Mouse (Mus musculus): ENCODE measurements around the gene Cfap97d2.

Gene Cfap97d2

GRCm38 (mm10) chr8:13705668-13706067, at the start of gene Cfap97d2:
TSS of gene Cfap97d2 (plus strand) at chr8:13705889.
- DNase-seq (ENCODE audit: low spot score): peak; percentile 62

DNA sequence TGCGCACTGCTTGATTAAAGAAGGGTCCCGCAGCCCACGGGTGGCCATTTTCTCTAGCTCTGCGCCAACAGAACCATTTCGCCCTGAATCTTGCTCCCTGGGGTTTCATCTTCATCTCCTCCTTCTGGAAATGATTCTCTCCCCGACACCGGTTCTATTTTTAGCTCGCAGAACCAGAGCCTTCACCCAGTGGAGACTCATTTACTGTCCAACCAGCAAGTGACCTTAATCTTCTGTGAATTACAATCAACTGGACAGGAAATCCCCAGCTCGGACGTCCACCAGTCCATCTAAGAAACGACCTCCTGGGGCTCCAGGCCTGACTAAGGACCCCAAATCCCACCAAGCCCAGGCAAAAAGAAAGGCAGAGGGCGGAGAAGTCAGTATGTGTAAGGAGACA, 48.2 kb upstream of the Cfap97d2 start:
- DNase-seq (ENCODE audit: low spot score): no peak

DNA sequence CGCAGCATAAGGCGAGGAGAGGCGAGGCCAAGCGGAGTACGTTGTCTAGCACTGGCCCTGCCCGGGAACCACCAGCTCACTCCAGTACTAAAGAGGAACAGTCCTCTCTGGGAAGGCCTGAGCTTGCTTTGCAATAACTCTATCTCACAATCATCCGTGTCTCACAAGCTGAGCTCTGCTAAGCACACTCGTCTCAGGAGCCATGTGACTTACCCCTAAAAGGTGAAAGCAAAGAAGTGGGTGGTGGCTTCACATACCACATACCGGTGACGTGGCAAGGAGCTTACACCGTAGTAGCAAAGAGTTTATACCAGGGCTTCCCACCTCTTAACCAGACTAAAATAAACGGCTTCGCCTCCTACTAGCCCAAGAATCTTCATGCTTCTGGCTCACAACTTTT, 45.4 kb upstream of the Cfap97d2 start:
- no peak for DNase-seq (ENCODE audit: low spot score)

DNA sequence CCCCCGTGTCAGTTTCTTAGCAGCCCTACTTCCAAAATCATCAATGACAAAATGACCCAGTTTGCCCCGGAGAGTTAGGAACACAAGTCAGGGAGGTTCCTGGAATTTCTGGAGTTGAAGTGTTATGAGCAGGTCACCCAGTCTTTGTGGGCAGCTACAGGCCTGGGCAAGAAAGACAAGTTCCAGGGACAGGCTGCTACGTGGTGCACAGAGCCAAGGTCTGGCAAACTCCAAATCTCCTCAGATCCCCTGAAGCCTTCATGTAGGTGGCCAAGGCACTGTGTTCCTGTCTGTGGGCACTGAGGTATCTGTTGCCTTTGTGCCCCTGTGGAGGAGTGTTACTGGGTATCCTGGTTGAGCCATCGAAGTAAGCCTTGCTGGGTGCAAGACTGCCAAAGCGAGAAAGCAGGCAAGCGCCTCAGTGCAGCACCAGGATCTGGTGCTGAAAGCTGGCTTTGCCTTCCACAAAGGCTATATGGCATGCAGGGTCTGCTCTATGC, 40.9 kb upstream of the Cfap97d2 start:
- peak; percentile 33 for DNase-seq (ENCODE audit: low spot score)

GRCm38 (mm10) chr8:13665538-13665937, 40.2 kb upstream of the Cfap97d2 start:
- no peak for DNase-seq (ENCODE audit: low spot score)

DNA sequence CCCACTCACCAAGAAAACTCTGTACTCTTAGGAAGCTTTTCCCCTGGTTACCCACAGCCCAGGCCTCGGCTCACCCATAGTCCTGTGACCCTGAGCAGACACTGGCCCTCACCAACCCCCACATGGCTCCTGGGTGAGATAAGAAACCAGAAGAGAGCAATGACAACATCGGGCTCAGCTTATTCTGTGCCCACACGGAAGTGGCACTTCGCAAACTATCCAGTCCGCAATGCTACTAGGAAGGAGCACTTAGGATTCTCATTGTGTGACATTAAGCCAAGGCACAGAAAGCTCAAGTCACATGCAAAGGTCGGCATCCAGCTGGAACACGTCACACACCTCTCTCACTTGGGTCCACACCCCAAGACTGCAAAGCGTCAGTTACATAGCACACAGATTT, 39.7 kb upstream of the Cfap97d2 start:
- no peak for DNase-seq (ENCODE audit: low spot score)

- no peak for DNase-seq (ENCODE audit: low spot score)
These were observed 37.8 kb upstream of the Cfap97d2 start for GRCm38 (mm10) chr8:13667917-13668316.

DNA sequence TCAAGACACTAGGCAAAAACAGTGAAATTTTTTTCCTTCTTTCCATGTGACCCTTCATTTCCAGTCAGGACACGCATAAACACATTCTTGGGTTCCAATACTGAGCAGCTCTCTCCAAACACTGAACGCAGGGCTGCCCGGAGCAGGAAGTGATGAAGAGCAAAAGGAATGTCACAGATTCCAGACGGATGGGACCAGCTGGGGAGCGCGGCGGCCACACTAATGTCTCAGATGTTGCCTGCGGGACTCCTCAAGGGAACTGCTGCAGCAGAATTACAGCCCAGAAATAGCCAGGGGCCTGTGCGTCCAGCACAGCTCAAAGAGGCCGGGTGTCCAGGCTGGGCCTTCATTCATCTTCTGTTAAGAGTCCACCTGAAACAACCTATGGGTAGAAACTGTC, 37.3 kb upstream of the Cfap97d2 start:
- DNase-seq (ENCODE audit: low spot score): no peak

DNA sequence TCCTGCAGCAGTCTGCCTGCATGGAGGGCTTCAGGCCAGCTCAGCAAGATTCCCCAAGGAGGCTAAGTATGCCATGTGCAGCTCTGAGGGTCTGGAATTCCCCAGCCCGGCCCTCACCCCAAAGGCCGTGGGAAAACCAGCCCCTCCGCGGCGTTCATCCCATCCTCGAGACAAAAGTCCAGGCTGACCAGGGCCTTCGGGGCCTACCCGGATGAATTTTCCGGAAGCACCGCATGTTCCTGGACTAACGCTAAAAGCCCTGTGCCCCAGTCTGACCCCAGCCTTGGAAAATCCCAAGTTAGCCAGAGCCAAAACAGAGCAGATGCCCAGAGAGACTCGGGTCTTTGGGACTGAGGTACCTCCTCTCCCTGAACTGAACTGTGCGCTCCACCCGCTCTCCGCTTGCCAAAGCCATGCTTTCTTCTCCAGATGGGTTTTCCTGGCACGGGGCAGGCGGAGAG, 35.6 kb upstream of the Cfap97d2 start:
- no peak for DNase-seq (ENCODE audit: low spot score)

GRCm38 (mm10) chr8:13671246-13672003, 34.3 kb upstream of the Cfap97d2 start:
- DNase-seq (ENCODE audit: low spot score): no peak

DNA sequence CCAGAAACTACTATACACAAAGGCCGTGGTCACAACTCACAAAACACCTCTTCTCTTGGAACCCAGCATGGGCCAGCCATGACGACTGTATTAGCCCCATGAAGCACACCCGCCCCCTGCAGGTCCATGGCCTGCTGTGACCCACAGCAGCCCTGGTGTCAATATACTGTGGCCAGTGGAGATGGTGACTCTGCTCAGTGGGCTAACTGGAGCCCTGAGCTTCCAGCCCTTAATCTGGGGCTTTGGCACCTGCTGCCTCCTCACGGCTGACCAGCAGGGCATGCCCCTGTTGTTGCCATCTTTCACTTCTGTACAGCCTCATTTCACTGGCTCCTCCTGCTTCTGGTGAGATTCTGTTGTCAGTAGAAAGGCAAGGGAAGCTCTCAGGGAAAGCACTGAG, 32.5 kb upstream of the Cfap97d2 start:
- no peak for DNase-seq (ENCODE audit: low spot score)

GRCm38 (mm10) chr8:13674294-13675010, 31.2 kb upstream of the Cfap97d2 start:
- DNase-seq (ENCODE audit: low spot score): no peak

DNA sequence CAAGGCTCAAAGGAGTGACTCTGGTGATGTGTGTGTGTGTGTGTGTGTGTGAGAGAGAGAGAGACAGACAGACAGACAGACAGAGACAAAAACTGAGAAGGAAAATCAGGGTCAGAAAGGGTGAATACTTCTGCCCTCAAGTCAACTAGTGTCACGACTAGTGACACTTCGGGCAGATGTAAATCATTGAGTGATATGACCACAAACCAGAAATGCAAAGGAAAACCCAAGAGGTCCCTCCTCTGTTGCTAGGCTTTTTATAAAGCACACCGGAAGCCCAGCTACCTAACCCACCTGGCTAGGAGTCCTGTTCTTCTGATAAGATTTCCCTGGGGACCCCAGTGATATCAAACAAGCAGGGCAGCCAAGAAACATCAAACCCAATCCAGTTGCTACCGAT, 30.6 kb upstream of the Cfap97d2 start:
- no peak for DNase-seq (ENCODE audit: low spot score)

GRCm38 (mm10) chr8:13675524-13675923, 30.2 kb upstream of the Cfap97d2 start:
- DNase-seq (ENCODE audit: low spot score): no peak

DNA sequence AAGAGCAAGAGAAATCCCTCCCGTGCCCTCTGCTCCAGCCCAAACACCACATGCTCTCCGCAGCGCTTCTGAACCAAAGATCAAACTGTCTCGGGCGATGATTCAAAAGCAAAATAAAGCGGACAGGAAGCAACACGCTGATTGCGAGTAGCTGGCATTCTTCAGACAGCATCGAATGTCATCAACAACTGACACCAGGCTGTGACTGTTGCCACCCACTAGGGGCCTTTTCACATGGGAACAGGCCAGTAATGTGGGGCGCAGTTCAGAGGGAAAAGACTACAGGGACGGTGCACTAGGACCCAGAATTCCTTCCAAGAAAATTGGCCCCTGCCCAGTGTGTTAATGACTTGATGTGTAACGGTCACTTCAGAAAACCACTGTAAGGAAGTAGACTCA, 29.4 kb upstream of the Cfap97d2 start:
- DNase-seq (ENCODE audit: low spot score): no peak

GRCm38 (mm10) chr8:13676701-13677412, 28.8 kb upstream of the Cfap97d2 start:
- peak; percentile 31 for DNase-seq (ENCODE audit: low spot score)

DNA sequence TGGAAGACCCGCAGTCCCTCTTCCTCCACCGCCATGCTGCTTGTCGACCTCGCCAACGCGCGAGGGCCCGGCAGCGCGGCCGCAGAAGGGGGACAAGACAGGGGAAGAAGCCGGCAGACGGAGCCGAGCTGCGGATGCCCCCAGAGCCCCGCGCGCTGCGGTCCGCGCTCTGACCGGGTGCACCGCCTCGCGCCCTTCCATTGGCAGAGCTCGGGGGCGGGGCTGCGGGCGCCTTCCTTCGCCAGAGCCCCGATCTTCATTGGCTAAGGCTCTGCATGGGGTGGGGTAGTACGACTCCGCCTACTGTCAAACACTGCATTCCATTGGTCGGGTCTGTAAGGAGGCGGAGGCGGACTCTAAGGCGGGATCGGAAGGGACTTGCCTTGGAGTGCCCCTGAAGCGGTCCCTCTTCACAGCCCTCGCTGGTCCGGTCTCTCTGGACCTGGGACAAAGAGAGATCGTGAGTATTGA, 28.2 kb upstream of the Cfap97d2 start, which contains the start of gene Rasa3:
Gene Rasa3 (minus strand): TSS at position 191 of the 471 bp plus-strand sequence.
- DNase-seq (ENCODE audit: low spot score): peak; percentile 94

DNA sequence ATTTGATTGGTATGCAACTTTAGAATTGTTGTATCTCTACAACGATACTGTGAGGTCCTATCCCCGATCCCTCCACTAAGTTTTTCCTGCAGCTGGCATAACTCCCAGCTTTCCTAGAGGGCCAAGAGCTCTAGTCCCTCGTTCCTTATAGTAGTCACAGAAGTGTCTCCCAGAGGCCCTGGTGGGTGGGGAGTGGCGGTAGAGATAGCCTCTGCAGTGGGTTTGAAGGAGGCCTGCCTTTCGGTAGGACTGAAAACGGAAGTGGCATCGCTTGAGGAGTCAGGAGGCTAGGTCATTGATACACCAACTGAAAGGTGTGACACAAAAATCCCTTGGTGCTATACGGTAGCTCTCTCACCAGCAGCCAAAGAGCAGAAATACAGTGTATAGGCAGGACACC, 27.5 kb upstream of the Cfap97d2 start:
- DNase-seq (ENCODE audit: low spot score): no peak

DNA sequence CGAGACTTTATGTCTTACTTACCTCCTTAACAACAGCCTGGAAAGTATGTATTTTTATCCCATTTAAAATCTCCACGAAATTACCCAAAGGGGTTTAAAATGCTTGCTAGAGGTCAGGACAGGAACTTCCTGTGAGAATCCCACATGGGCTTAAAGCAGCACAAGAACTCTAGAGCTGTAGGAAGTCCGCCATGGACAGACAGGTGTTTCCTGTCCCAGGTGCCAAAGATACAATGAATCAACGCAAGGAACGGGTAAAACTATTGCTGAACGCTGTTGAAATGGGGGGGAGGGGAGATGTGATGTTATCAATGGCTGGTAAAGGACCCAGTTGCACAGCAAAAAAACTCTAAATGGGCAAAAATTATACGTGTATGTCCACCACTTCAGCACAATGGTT, 21.6 kb upstream of the Cfap97d2 start:
- no peak for DNase-seq (ENCODE audit: low spot score)

GRCm38 (mm10) chr8:13685674-13686314, 19.9 kb upstream of the Cfap97d2 start:
- DNase-seq (ENCODE audit: low spot score): no peak

- DNase-seq (ENCODE audit: low spot score): no peak
These were observed 19.3 kb upstream of the Cfap97d2 start for GRCm38 (mm10) chr8:13686426-13686825.
